9 mouse cellular contexts compared by ENCODE assay signal in genomic region chr13:76215397-76215796, GRCm38 (mm10).
A peak's percentile ranks its signal among the peaks of the same experiment; 100 is the strongest.
DNase-seq lines count a peak whose midpoint lies in the region; ATAC-seq and TF ChIP-seq lines count a peak whose summit lies in the region.
"Had no signal": no experiment of that assay in that cellular context is flagged by ENCODE, and none has a peak within 500 bp of the region (broad histone marks: within the 10 kb centered on the region; RNA-seq: fewer than 3 reads in every experiment).

No protein-coding gene starts in this region.

- H3K27me3 ChIP-seq in kidney, postnatal 0 days (ENCODE audit: insufficient read depth, low read length), result no peaks in the 10 kb centered on the region
- no peaks in the 10 kb centered on the region for H3K27me3 ChIP-seq in hindbrain, postnatal 0 days (ENCODE audit: insufficient read depth, low read length)
- H3K27me3 ChIP-seq: limb, embryonic 12.5 days had no signal

- peak; percentile 50 for TF ChIP-seq CTCF in kidney, postnatal 0 days (IDR thresholded peaks at IDR 0.05; ENCODE audit: low read depth)
- TF ChIP-seq CTCF in hindbrain, postnatal 0 days (IDR thresholded peaks at IDR 0.05; ENCODE audit: low read depth), result peak; percentile 69

- no peaks in the 10 kb centered on the region for H3K36me3 ChIP-seq in kidney, postnatal 0 days (ENCODE audit: insufficient read depth, low read length)
- H3K36me3 ChIP-seq in hindbrain, postnatal 0 days (ENCODE audit: insufficient read depth, low read length), result no peaks in the 10 kb centered on the region
- H3K36me3 ChIP-seq: limb, embryonic 12.5 days had no signal

- no peaks in the 10 kb centered on the region; the same call in 1 of the 2 replicates for H3K9me3 ChIP-seq in kidney, postnatal 0 days (replicated peaks; ENCODE audit: low read length)
- H3K9me3 ChIP-seq in hindbrain, postnatal 0 days (ENCODE audit: low read length), result no peaks in the 10 kb centered on the region
- H3K9me3 ChIP-seq: limb, embryonic 12.5 days had no signal

- H3K27ac ChIP-seq in kidney, postnatal 0 days, result no peak overlapping the region
- H3K27ac ChIP-seq in hindbrain, postnatal 0 days, result no peak overlapping the region
- H3K27ac ChIP-seq: limb, embryonic 12.5 days had no signal

- 53% methylated on average over 2 of the region's 2 CpGs for WGBS in kidney, postnatal 0 days
- 50% methylated on average over 2 of the region's 2 CpGs for WGBS in hindbrain, postnatal 0 days

- ATAC-seq in kidney, postnatal 0 days (replicated peaks; ENCODE audit: low FRiP score, low read depth), result no peak; the same call in 1 of the 2 replicates
- peak; percentile 82 for ATAC-seq in hindbrain, postnatal 0 days

- H3K4me1 ChIP-seq in kidney, postnatal 0 days (replicated peaks; ENCODE audit: insufficient read depth, low read length), result no peaks in the 10 kb centered on the region
- H3K4me1 ChIP-seq in hindbrain, postnatal 0 days (ENCODE audit: insufficient read depth, low read length), result no peaks in the 10 kb centered on the region
- H3K4me1 ChIP-seq: limb, embryonic 12.5 days had no signal

- no peak overlapping the region for H3K9ac ChIP-seq in kidney, postnatal 0 days (ENCODE audit: low read depth, low read length)
- no peak overlapping the region for H3K9ac ChIP-seq in hindbrain, postnatal 0 days (replicated peaks; ENCODE audit: low read length)
- H3K9ac ChIP-seq: limb, embryonic 12.5 days had no signal

- H3K4me3 ChIP-seq in kidney, postnatal 0 days (replicated peaks; ENCODE audit: low read depth, low read length), result no peak overlapping the region
- H3K4me3 ChIP-seq in hindbrain, postnatal 0 days (ENCODE audit: low read length), result no peak overlapping the region
- H3K4me3 ChIP-seq: limb, embryonic 12.5 days had no signal

- DNase-seq in kidney, postnatal 0 days (ENCODE audit: low spot score), result peak; percentile 12
- DNase-seq in kidney, adult 11 months, result no peak
- DNase-seq in ES-CJ7 (ENCODE audit: low read depth, low spot score), result peak; percentile 47
- peak; percentile 40 for DNase-seq in cerebellum, adult 11 months
- peak; percentile 63 for DNase-seq in hindbrain, postnatal 0 days (ENCODE audit: low spot score)
- DNase-seq in thymus, postnatal 0 days (ENCODE audit: low spot score), result no peak
- no peak for DNase-seq in urinary bladder, postnatal 10 days (ENCODE audit: low spot score)
- no peak for DNase-seq in testis, postnatal 10 days (ENCODE audit: low spot score)

- H3K4me2 ChIP-seq in kidney, postnatal 0 days (ENCODE audit: low read length), result no peak overlapping the region
- H3K4me2 ChIP-seq in hindbrain, postnatal 0 days (ENCODE audit: low read depth, low read length), result no peak overlapping the region
- H3K4me2 ChIP-seq: limb, embryonic 12.5 days had no signal

Comparison
In these comparisons a context has a peak if more than half of its experiments do, and no peak if none do; other contexts are left out.
1. DNase-seq: peak in kidney, postnatal 0 days (single experiment), ES-CJ7 (single experiment), cerebellum, adult 11 months (single experiment) and hindbrain, postnatal 0 days (single experiment); none in kidney, adult 11 months (single experiment), thymus, postnatal 0 days (single experiment), urinary bladder, postnatal 10 days (single experiment) and testis, postnatal 10 days (single experiment).